Comparison of ENCODE assay signal across 32 mouse cellular contexts in genomic region chr1:192700339-192701073, GRCm38 (mm10).
DNase-seq lines count a peak whose midpoint lies in the region; ATAC-seq and TF ChIP-seq lines count a peak whose summit lies in the region.
"Had no signal": no experiment of that assay in that cellular context is flagged by ENCODE, and none has a peak within 500 bp of the region (broad histone marks: within the 10 kb centered on the region; RNA-seq: fewer than 3 reads in every experiment).

No protein-coding gene starts in this region.

- no peak overlapping the region for H3K4me2 ChIP-seq in intestine, postnatal 0 days (replicated peaks; ENCODE audit: low read depth)
- H3K4me2 ChIP-seq: embryonic facial prominence, embryonic 13.5 days; forebrain, embryonic 12.5 days; heart, embryonic 13.5 days; hindbrain, embryonic 14.5 days; limb, embryonic 15.5 days; liver, embryonic 13.5 days; neural tube, embryonic 15.5 days had no signal

- no peak for DNase-seq in frontal cortex, postnatal 36 days (ENCODE audit: low spot score in 2 of 2)
- DNase-seq in Patski (ENCODE audit: low read depth, low spot score): no peak
- DNase-seq in brain, adult 2 months (ENCODE audit: low read depth, low spot score): peak; percentile 58
- no peak for DNase-seq in right cerebral cortex, postnatal 14 days
- no peak for DNase-seq in heart, adult 9 months (ENCODE audit: low spot score in 2 of 2)
- DNase-seq: B cell, adult 2 months; cerebellum, adult 11-12 months; cerebellum, adult 9-11 months; embryo, embryonic 11 days; gastrocnemius, postnatal 36 days; heart, adult 2 months; heart, postnatal 10 days; liver, embryonic 13.5 days; lung, adult 18-20 months; midbrain, embryonic 14.5 days; retina, postnatal 1 day; spleen, adult 18-20 months; thymus, postnatal 14 days had no signal

- in situ Hi-C loops in Patski (cut with MboI; ENCODE audit: low pct_unique_long_range_greater_than_20kb): loop anchor here (5.0 to 25.0 kb wide), 2 partner anchors 98 to 863 kb away; no protein-coding TSS in a partner anchor

- no peak overlapping the region for H3K4me3 ChIP-seq in intestine, postnatal 0 days (ENCODE audit: low read depth, low read length)
- H3K4me3 ChIP-seq: embryonic facial prominence, embryonic 13.5 days; erythroblast, embryonic 14.5 days; forebrain, embryonic 12.5 days; heart, adult 2 months; heart, embryonic 13.5 days; limb, embryonic 10.5 days; limb, embryonic 15.5 days; liver, embryonic 13.5 days; neural tube, embryonic 15.5 days had no signal

- CTCF ChIA-PET in Patski (lab: Charles Lee): interaction anchor here (0.9 to 1.0 kb wide), 4 partner anchors 10 to 511 kb away, joined by 3 read pairs; no protein-coding TSS in a partner anchor

- no peak overlapping the region for H3K27ac ChIP-seq in intestine, postnatal 0 days (ENCODE audit: low read depth, low read length)
- H3K27ac ChIP-seq: embryonic facial prominence, embryonic 13.5 days; forebrain, embryonic 12.5 days; heart, adult 2 months; heart, embryonic 13.5 days; hindbrain, embryonic 14.5 days; limb, embryonic 10.5 days; limb, embryonic 15.5 days; liver, embryonic 13.5 days; macrophage; neural tube, embryonic 15.5 days had no signal

- peak; percentile 57; the same call in 1 of the 2 replicates for ATAC-seq in frontal cortex, adult (ENCODE audit: low TSS enrichment)
- peak; percentile 52 for ATAC-seq in Patski
- ATAC-seq in intestine, postnatal 0 days: 0 out of 2 replicates have a peak, but pooled peaks have one; percentile 41
- no peak for ATAC-seq in monocyte, adult 5-6 weeks (replicated peaks; ENCODE audit: insufficient number of reproducible peaks, low FRiP score, low TSS enrichment, poor library complexity, severe bottlenecking)
- ATAC-seq: activated CD4-positive, CD25-positive, alpha-beta regulatory T cell, adult 4 months; lung, postnatal 0 days had no signal

- 73% methylated on average over 8 of the region's 8 CpGs for WGBS in intestine, postnatal 0 days

- no peaks in the 10 kb centered on the region for H3K9me3 ChIP-seq in intestine, postnatal 0 days (ENCODE audit: control insufficient read depth)
- H3K9me3 ChIP-seq: embryonic facial prominence, embryonic 13.5 days; heart, embryonic 13.5 days; limb, embryonic 10.5 days; limb, embryonic 15.5 days; liver, embryonic 13.5 days had no signal

- no peaks in the 10 kb centered on the region for H3K36me3 ChIP-seq in intestine, postnatal 0 days (ENCODE audit: control insufficient read depth, insufficient read depth)
- H3K36me3 ChIP-seq: embryonic facial prominence, embryonic 13.5 days; forebrain, embryonic 12.5 days; limb, embryonic 15.5 days; liver, embryonic 13.5 days; neural tube, embryonic 15.5 days had no signal

- H3K27me3 ChIP-seq in Patski: no peaks in the 10 kb centered on the region
- no peaks in the 10 kb centered on the region for H3K27me3 ChIP-seq in intestine, postnatal 0 days (replicated peaks; ENCODE audit: control insufficient read depth, insufficient read depth, low read length)
- H3K27me3 ChIP-seq: embryonic facial prominence, embryonic 13.5 days; forebrain, embryonic 12.5 days; heart, embryonic 13.5 days; limb, embryonic 15.5 days; liver, embryonic 13.5 days; neural tube, embryonic 15.5 days had no signal

- POLR2A ChIA-PET in Patski (lab: Charles Lee): interaction anchor here (0.7 kb wide), 1 partner anchor 32 kb away, joined by 3 read pairs; no protein-coding TSS in a partner anchor

- TF ChIP-seq CTCF in Patski (IDR thresholded peaks at IDR 0.05): no peak
- TF ChIP-seq CTCF in intestine, postnatal 0 days (IDR thresholded peaks at IDR 0.05; ENCODE audit: low read depth): no peak

- H3K9ac ChIP-seq in intestine, postnatal 0 days (ENCODE audit: low read depth, low read length): no peak overlapping the region
- H3K9ac ChIP-seq: embryonic facial prominence, embryonic 13.5 days; forebrain, embryonic 12.5 days; heart, embryonic 13.5 days; hindbrain, embryonic 14.5 days; limb, embryonic 15.5 days; liver, embryonic 13.5 days; neural tube, embryonic 15.5 days had no signal

- H3K4me1 ChIP-seq in intestine, postnatal 0 days (replicated peaks; ENCODE audit: control insufficient read depth, insufficient read depth, low read length): no peaks in the 10 kb centered on the region
- H3K4me1 ChIP-seq: forebrain, embryonic 12.5 days; heart, embryonic 13.5 days; limb, embryonic 15.5 days; liver, embryonic 13.5 days; neural tube, embryonic 15.5 days had no signal
